Mouse (Mus musculus) hindbrain, embryonic 12.5 days (tissue): ENCODE data around the gene Nsg2. TPM values are rescaled to one million over a fixed set of nuclear protein-coding genes. Genes with fewer than 3 reads are reported as not detected.
A peak's percentile ranks its signal among the peaks of the same experiment; 100 is the strongest.

Experiments used
- ATAC-seq: fragments of 200-750 bp; cut with Nextera tagmentation; 2 replicates; pipeline ENCODE4 v1.8.0; 2017; ENCODE audit warnings: moderate TSS enrichment; ENCODE audit not compliant: low FRiP score
- H3K27ac ChIP-seq: fragments of 300-500 bp; sonication (generic); 2 replicates; pipeline ENCODE4 v1.5.1; 2016; ENCODE audit warnings: mild to moderate bottlenecking
- H3K27me3 ChIP-seq: fragments of 300-500 bp; sonication (generic); 2 replicates; pipeline ENCODE4 v1.6.1; 2016; ENCODE audit warnings: mild to moderate bottlenecking
- H3K36me3 ChIP-seq: fragments of 300-500 bp; sonication (generic); 2 replicates; pipeline ENCODE4 v1.6.1; 2016; ENCODE audit warnings: mild to moderate bottlenecking
- H3K4me1 ChIP-seq: fragments of 300-500 bp; sonication (generic); 2 replicates; pipeline ENCODE4 v1.6.1; 2016
- H3K4me2 ChIP-seq: fragments of 300-500 bp; sonication (generic); replicated peaks from 2 replicates; pipeline ENCODE4 v1.6.1; 2016; ENCODE audit warnings: mild to moderate bottlenecking
- H3K4me3 ChIP-seq: fragments of 300-500 bp; sonication (generic); 2 replicates; pipeline ENCODE4 v1.5.1; 2016; ENCODE audit warnings: mild to moderate bottlenecking
- H3K9ac ChIP-seq: fragments of 300-500 bp; sonication (generic); 2 replicates; pipeline ENCODE4 v1.6.1; 2016; ENCODE audit warnings: mild to moderate bottlenecking, moderate library complexity
- H3K9me3 ChIP-seq: fragments of 300-500 bp; sonication (generic); replicated peaks from 2 replicates; pipeline ENCODE4 v1.6.1; 2016; ENCODE audit warnings: mild to moderate bottlenecking
- WGBS: fragments of 180-500 bp; shearing (Covaris S2); methylation state at CpG from one replicate; pipeline ENCODE4 v1.1.7; 2016; 5-methylcytosine and 5-hydroxymethylcytosine counted together
- polyA plus RNA-seq: library from polyadenylated mRNA; unstranded; fragments of >200 nt; fragmentation: Nextera tagmentation; extraction: Ambion mirVana; gene quantifications from 2 replicates; pipeline ENCODE4 v1.2.1, GENCODE M21; 2016

Gene Nsg2
- polyA plus RNA-seq, 1 experiment from 2014 or later = 190 TPM

DNA sequence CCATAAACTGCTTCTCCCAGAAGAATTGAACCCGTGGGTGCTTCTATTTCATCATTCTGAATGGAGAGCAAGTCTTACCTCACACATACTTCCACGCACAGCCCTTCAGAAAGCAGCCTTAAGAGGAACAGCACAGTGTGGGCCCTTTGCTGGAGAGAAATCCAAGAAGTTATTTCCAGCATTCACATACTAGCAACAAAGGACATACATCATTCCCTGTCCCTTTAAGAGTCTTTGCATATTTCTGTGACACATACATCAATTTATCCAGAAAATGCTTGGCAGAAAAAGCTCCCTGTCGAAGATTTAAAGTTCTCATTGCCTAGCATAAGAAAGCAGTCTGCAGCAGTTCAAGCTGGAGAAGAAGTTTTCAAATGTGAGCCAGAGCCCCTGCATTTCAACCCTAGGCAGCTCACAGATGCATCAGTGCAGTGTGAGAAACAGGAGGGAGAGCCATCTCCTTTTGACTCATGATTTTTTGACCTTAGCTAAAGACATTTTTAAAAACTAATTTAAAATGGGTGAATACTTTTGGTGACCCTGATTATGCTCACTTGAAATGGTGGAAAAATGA lies 100.9 kb downstream of the Nsg2 start:
- H3K4me3 ChIP-seq = no peak overlapping the region

DNA sequence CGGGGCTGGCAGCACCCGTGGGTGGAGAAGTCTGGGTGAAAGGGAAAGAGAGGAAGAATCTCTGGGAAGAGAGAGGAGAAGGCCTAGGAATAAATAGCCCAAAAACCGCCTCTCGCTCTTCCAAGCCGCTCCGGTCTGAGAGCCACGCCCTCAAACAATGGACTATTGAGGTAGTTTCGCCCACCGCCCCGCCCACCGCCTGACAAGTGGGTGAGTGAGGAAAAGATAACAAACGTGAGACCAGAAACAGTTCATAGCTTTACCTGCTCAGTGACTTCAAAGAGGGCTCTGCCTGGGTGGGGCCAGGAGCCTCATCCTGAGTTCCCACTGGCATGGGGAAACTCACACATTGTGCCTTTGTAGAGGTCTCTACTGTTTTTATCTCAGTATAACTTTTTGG lies 102.7 kb downstream of the Nsg2 start:
- no peak for ATAC-seq
- Histone ChIP-seq H3K9me3 (no peaks in the 10 kb centered on the region), H3K4me1 (peaks cover 26% of the 10 kb centered on the region), H3K36me3 (no peaks in the 10 kb centered on the region), H3K4me3 (no peak overlapping the region), H3K9ac (no peak overlapping the region), H3K27ac (no peak overlapping the region), H3K4me2 (peak overlapping the region; percentile 25), H3K27me3 (no peaks in the 10 kb centered on the region)
- WGBS = 11% methylated on average over 12 of the region's 12 CpGs

More for the DNA sequence above, 100.9 kb downstream of the Nsg2 start:
- ATAC-seq = no peak
- Histone ChIP-seq H3K36me3 (no peaks in the 10 kb centered on the region), H3K4me1 (peaks cover 22% of the 10 kb centered on the region), H3K27me3 (no peaks in the 10 kb centered on the region), H3K27ac (no peak overlapping the region), H3K4me2 (no peak overlapping the region), H3K9me3 (no peaks in the 10 kb centered on the region), H3K9ac (no peak overlapping the region)
- 52% methylated on average over 3 of the region's 3 CpGs for WGBS

DNA sequence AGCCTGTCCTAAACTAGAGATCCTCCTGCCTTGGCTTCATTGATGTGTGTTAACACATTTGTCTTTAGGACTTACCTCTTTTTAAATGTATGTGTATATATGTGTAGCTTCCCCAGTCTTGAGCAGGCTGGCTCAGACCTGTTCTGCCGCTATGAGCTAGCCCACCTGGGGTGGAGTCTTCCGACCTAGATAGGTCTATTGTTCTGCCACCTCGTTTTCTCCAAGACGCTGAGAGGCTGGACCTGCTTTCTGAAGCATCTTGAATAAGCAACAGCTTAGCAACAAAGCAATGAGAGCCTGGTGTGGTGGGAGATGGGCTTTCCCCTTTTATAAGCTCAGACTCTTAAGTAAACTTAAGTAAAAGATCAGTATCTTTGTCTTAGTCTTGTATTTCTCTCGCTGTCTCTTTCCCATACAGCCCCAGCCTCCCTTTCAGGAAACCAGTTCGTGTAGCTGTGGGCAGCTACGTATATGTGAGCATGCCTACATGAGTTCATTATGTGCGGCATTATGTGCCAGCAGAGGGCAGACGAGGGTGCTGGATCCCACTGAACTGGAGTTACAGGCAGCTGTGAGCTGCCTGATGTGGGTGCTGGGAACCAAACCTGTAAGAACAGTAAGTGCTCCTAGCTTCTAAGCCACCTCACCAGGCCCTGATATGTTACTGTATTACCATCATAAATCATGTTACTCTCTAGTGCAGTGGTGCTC lies 104.3 kb downstream of the Nsg2 start:
- WGBS = 62% methylated on average over 9 of the region's 9 CpGs
- H3K9me3 ChIP-seq = no peaks in the 10 kb centered on the region
- no peak overlapping the region for H3K4me2 ChIP-seq
- no peak for ATAC-seq
- no peak overlapping the region for H3K4me3 ChIP-seq
- H3K4me1 ChIP-seq = peaks cover 35% of the 10 kb centered on the region
- no peaks in the 10 kb centered on the region for H3K36me3 ChIP-seq
- no peaks in the 10 kb centered on the region for H3K27me3 ChIP-seq
- no peak overlapping the region for H3K27ac ChIP-seq
- no peak overlapping the region for H3K9ac ChIP-seq

DNA sequence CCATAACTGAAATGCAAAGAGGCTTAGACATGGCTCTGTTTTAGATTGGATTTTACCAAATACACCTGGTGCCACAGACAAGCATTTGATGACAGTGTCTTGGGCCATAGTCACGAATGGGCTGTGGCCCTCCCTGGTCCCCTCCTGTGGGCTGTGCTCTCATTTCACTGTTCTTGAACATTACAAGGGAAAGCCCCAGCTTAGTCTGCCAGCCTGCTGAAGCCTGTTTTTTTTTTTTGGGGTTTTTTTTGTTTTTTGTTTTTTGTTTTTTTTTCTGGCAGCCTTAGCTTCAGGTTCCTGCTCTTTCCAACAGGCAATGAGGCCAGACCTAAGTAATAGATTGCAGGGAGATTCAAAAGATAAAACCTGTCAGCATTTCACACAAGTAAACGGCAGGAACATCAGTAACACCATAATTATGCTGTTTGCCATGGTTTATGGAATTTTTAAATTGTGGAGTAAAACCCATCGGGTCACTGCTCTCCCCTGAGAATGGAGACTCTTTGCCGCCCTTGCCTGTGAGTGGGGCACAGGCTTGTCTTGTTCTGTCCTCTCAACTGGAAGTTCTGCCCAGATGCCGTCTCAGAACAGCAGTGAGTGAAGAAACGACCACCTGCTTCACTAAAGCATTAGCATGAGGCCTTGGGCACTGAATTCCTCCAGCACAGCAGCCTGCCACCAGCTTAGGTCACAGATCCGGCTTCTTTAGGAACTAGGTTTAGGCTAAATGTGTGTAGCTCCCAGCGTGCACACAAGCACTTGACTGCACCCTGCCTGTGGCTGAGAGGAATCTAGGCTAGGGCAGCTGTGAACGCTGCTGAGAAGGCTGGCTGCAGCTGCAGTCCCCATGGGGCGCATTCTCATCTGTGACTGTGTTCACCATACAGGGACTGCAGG lies 105.7 kb downstream of the Nsg2 start:
- no peak; the same call in 1 of the 2 replicates for ATAC-seq
- H3K9ac ChIP-seq = no peak overlapping the region
- H3K4me3 ChIP-seq = no peak overlapping the region
- peaks cover 33% of the 10 kb centered on the region for H3K4me1 ChIP-seq
- no peak overlapping the region for H3K4me2 ChIP-seq
- no peaks in the 10 kb centered on the region for H3K36me3 ChIP-seq
- peak overlapping the region; percentile 60 for H3K27ac ChIP-seq
- WGBS = 31% methylated on average over 10 of the region's 10 CpGs
- H3K9me3 ChIP-seq = no peaks in the 10 kb centered on the region
- H3K27me3 ChIP-seq = no peaks in the 10 kb centered on the region

DNA sequence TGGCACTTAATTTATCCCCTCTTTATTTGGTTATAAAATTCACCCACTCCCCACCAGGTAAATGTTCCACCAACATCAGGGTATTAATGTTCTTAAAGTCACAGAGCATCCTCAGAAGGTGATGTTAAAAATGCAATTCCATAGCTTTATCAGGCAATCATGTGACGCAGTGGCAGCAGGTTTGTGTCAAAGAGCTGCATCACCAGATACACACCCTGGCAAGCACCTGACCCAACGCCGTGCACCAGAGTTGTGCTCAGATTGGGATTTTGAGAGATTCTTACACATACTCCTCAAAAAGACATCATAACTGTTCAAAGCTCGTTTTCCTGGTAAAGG lies 106.4 kb downstream of the Nsg2 start:
- Histone ChIP-seq H3K4me3 (no peak overlapping the region), H3K27me3 (no peaks in the 10 kb centered on the region), H3K36me3 (no peaks in the 10 kb centered on the region), H3K4me2 (no peak overlapping the region), H3K4me1 (peaks cover 30% of the 10 kb centered on the region), H3K9ac (no peak overlapping the region), H3K27ac (peak overlapping the region; percentile 60), H3K9me3 (no peaks in the 10 kb centered on the region)
- WGBS = 87% methylated on average over 4 of the region's 4 CpGs
- ATAC-seq = no peak

DNA sequence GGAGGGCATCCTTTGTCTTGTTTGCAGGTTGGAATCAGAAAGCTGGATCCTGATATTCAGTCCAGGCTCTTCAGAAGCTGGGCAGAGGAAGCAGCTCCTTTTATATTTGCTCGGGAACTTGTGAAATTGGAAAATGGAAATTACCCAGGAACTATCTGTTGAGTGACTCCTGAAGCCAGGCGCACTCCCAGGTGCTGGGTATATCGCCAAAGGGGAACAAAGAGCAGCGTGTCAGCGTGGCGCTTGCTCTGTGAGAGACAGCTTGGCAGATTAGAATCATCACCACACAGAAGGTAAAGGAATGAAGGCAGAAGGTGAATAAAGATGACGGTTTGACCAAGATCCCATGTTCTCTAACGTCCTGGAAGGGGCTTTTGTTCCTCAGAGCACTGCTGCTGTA lies 108.2 kb downstream of the Nsg2 start:
- no peak overlapping the region for H3K4me2 ChIP-seq
- no peak overlapping the region for H3K4me3 ChIP-seq
- no peak overlapping the region for H3K27ac ChIP-seq
- ATAC-seq = no peak
- peaks cover 32% of the 10 kb centered on the region for H3K4me1 ChIP-seq
- no peaks in the 10 kb centered on the region for H3K9me3 ChIP-seq
- 50% methylated on average over 8 of the region's 8 CpGs for WGBS
- no peak overlapping the region for H3K9ac ChIP-seq
- H3K36me3 ChIP-seq = no peaks in the 10 kb centered on the region
- H3K27me3 ChIP-seq = no peaks in the 10 kb centered on the region

Other genes with a start within 250 kb of the Nsg2 start
- gene Cpeb4, start 128.3 kb upstream of the Nsg2 start, polyA plus RNA-seq = 16.0 and 18.6 TPM in 2 replicates
- gene 4930524B15Rik, start 34.9 kb upstream of the Nsg2 start, polyA plus RNA-seq = 0.40 and 0.58 TPM in 2 replicates
- gene Il9r, start 199.8 kb downstream of the Nsg2 start, polyA plus RNA-seq = not detected in 2 replicates
- gene Snrnp25, start 205.0 kb downstream of the Nsg2 start, polyA plus RNA-seq = 52.8 and 55.1 TPM in 2 replicates
- gene Rhbdf1, start 221.8 kb downstream of the Nsg2 start, polyA plus RNA-seq = 32.8 and 33.1 TPM in 2 replicates
- gene Mpg, start 226.0 kb downstream of the Nsg2 start, polyA plus RNA-seq = 30.4 and 32.3 TPM in 2 replicates